8 mouse cellular contexts compared by ENCODE assay signal in genomic region chr12:112897522-112898212, GRCm38 (mm10). TPM values are rescaled to one million over a fixed set of nuclear protein-coding genes. Genes with fewer than 3 reads are reported as not detected.
DNase-seq lines count a peak whose midpoint lies in the region; ATAC-seq lines count a peak whose summit lies in the region.

No protein-coding gene starts in this region.

- no peak overlapping the region for H3K9ac ChIP-seq in heart, embryonic 16.5 days (ENCODE audit: low read length)

- H3K9me3 ChIP-seq in heart, embryonic 16.5 days (replicated peaks; ENCODE audit: control insufficient read depth, low read length), result no peaks in the 10 kb centered on the region
- no peaks in the 10 kb centered on the region for H3K9me3 ChIP-seq in midbrain, embryonic 10.5 days (replicated peaks)

- H3K4me1 ChIP-seq in heart, embryonic 16.5 days (ENCODE audit: control insufficient read depth, insufficient read depth, low read length), result peaks cover 9% of the 10 kb centered on the region
- H3K4me1 ChIP-seq in midbrain, embryonic 10.5 days, result peaks cover 17% of the 10 kb centered on the region

- peak; percentile 37 to 41 for DNase-seq in B cell, adult 2 months
- peak; percentile 42 for DNase-seq in c-Kit-positive CD71-negative TER-119-negative erythroid progenitor cells, embryonic 14.5 days (ENCODE audit: low read depth)
- DNase-seq in kidney, postnatal 10 days, result peak; percentile 63
- peak; percentile 33 for DNase-seq in midbrain, embryonic 10.5 days (ENCODE audit: low spot score)
- DNase-seq in thymus, adult 18-20 months, result no peak
- DNase-seq in thymus, postnatal 4 days, result no peak
- no peak for DNase-seq in cerebellum, postnatal 4 days (ENCODE audit: low spot score in 2 of 2)

- H3K36me3 ChIP-seq in heart, embryonic 16.5 days (ENCODE audit: control insufficient read depth, insufficient read depth), result no peaks in the 10 kb centered on the region
- no peaks in the 10 kb centered on the region for H3K36me3 ChIP-seq in midbrain, embryonic 10.5 days

- peak overlapping the region; percentile 47; the same call in 1 of the 2 replicates for H3K4me2 ChIP-seq in heart, embryonic 16.5 days (ENCODE audit: low read depth, low read length)

- peak; percentile 75 for ATAC-seq in heart, embryonic 16.5 days (replicated peaks; ENCODE audit: extremely low read depth, insufficient read depth, low FRiP score)

- WGBS in heart, embryonic 16.5 days, result 31% methylated on average over 16 of the region's 16 CpGs
- 49% methylated on average over 16 of the region's 16 CpGs for WGBS in midbrain, embryonic 10.5 days

- H3K27me3 ChIP-seq in heart, embryonic 16.5 days (ENCODE audit: control insufficient read depth, insufficient read depth, low read length), result 0 out of 2 replicates have a peak, but pooled peaks cover 7% of the 10 kb centered on the region
- H3K27me3 ChIP-seq in midbrain, embryonic 10.5 days (ENCODE audit: low read depth, poor library complexity, severe bottlenecking), result no peaks in the 10 kb centered on the region

- peak overlapping the region; percentile 17; the same call in 1 of the 2 replicates for H3K27ac ChIP-seq in heart, embryonic 16.5 days (ENCODE audit: low read length)
- H3K27ac ChIP-seq in midbrain, embryonic 10.5 days (replicated peaks), result peak overlapping the region; percentile 38; the same call in 1 of the 2 replicates

- H3K4me3 ChIP-seq in heart, embryonic 16.5 days (ENCODE audit: low read length), result 0 out of 2 replicates have a peak overlapping the region, but pooled peaks have one; percentile 5
- no peak overlapping the region for H3K4me3 ChIP-seq in midbrain, embryonic 10.5 days

RNA-seq across cellular contexts. Expression of gene Gpr132, which starts 29.6 kb away (rescaled TPM):
- polyA plus RNA-seq in heart, embryonic 16.5 days (2015; fragmentation: Nextera tagmentation; extraction: Ambion mirVana), result 1.4 and 3.6 TPM in 2 replicates
- polyA plus RNA-seq in midbrain, embryonic 10.5 days (2016; fragmentation: Nextera tagmentation; extraction: Ambion mirVana), result not detected in 2 replicates

RNA-seq across cellular contexts. Expression of gene Jag2, which starts 31.9 kb away (rescaled TPM):
- 4.0 and 5.4 TPM in 2 replicates for polyA plus RNA-seq in heart, embryonic 16.5 days (2015; fragmentation: Nextera tagmentation; extraction: Ambion mirVana)
- 2.4 and 2.8 TPM in 2 replicates for polyA plus RNA-seq in midbrain, embryonic 10.5 days (2016; fragmentation: Nextera tagmentation; extraction: Ambion mirVana)

RNA-seq across cellular contexts. Expression of gene Nudt14, which starts 44.3 kb away (rescaled TPM):
- 36.0 and 43.3 TPM in 2 replicates for polyA plus RNA-seq in heart, embryonic 16.5 days (2015; fragmentation: Nextera tagmentation; extraction: Ambion mirVana)
- polyA plus RNA-seq in midbrain, embryonic 10.5 days (2016; fragmentation: Nextera tagmentation; extraction: Ambion mirVana), result 66.4 and 76.4 TPM in 2 replicates

Comparison
In these comparisons a context has a peak if more than half of its experiments do, and no peak if none do; other contexts are left out.
1. DNase-seq: peak in B cell, adult 2 months (2 of 2), c-Kit-positive CD71-negative TER-119-negative erythroid progenitor cells, embryonic 14.5 days (single experiment), kidney, postnatal 10 days (single experiment) and midbrain, embryonic 10.5 days (single experiment); none in thymus, adult 18-20 months (0 of 2), thymus, postnatal 4 days (single experiment) and cerebellum, postnatal 4 days (0 of 2).